Mouse (Mus musculus): ENCODE measurements around the gene Kcnk18. TPM values are rescaled to one million over a fixed set of nuclear protein-coding genes. Genes with fewer than 3 reads are reported as not detected.
A peak's percentile ranks its signal among the peaks of the same experiment; 100 is the strongest.

The Kcnk18 gene
- polyA plus RNA-seq, 1 experiment = not detected

DNA sequence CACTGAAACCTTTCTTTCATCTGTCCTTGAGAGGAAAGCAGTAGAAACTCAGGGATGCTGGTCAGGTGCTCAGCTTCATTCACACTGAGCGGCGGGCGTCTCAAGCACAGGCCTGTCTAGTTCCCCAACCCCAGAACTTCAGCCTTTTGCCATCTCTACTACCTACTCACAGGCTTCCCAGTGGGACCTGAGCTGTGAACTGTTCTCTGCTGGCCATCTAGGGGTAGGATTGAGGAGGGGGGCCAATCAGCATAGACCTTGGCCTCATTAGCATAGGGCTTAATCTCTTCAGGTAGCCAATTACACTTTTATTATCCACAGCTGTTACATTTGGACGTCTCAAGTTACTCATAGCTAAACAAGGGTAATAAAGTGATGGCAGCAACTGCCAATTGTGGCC lies 30.0 kb upstream of the Kcnk18 start:
- Histone ChIP-seq H3K27ac (ENCODE audit: insufficient read depth, low read depth, low read length) (no peak overlapping the region), H3K4me3 (ENCODE audit: insufficient read depth, low read depth, low read length) (no peak overlapping the region), H3K4me1 (ENCODE audit: control insufficient read depth, insufficient read depth, low read length) (peaks cover 3% of the 10 kb centered on the region)
- 77% methylated on average over 4 of the region's 4 CpGs for WGBS
- TF ChIP-seq POLR2A (IDR thresholded peaks at IDR 0.05; ENCODE audit: insufficient read depth, low read depth, low read length) (no peak), CTCF (IDR thresholded peaks at IDR 0.05; ENCODE audit: insufficient read depth, low read depth, low read length) (no peak)

DNA sequence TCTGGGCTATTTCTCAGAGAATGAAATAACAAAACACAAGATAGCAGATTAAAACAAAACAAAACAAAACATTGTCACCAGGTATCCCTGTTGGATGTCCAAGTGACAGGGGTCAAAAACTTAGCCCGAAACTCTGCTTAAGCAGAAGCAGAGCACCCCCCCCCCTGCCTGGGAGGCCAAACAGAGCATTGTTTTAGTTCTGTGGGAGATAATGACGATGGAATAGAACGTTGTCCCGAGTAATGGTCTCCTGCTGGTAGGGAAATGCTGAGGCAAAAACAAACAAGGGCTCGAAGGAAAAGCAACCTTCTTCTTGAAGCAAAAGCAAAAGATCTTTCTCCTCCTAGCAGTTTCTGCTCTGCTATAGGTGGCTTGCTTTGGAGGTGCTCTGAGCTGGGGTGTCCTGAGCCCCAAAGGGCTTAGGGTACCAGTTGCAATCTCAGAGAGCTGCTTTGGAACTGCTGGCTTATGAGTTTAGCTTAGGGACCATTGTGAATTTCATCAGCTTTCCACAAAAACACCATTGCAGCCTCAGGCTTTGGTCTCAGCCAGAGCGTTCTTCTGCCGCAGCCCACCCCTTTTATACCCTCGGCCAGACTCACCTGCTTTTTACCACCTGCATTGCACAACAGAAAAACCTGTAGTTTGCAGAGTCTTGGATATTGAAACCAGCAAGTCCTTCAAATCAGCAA lies 28.4 kb upstream of the Kcnk18 start:
- H3K4me3 ChIP-seq (ENCODE audit: insufficient read depth, low read depth, low read length) = no peak overlapping the region
- H3K27ac ChIP-seq (ENCODE audit: insufficient read depth, low read depth, low read length) = no peak overlapping the region
- TF ChIP-seq POLR2A (IDR thresholded peaks at IDR 0.05; ENCODE audit: insufficient read depth, low read depth, low read length) = no peak
- no peak for TF ChIP-seq CTCF (IDR thresholded peaks at IDR 0.05; ENCODE audit: insufficient read depth, low read depth, low read length)
- H3K4me1 ChIP-seq (ENCODE audit: control insufficient read depth, insufficient read depth, low read length) = peaks cover 7% of the 10 kb centered on the region
- 33% methylated on average over 8 of the region's 8 CpGs for WGBS

DNA sequence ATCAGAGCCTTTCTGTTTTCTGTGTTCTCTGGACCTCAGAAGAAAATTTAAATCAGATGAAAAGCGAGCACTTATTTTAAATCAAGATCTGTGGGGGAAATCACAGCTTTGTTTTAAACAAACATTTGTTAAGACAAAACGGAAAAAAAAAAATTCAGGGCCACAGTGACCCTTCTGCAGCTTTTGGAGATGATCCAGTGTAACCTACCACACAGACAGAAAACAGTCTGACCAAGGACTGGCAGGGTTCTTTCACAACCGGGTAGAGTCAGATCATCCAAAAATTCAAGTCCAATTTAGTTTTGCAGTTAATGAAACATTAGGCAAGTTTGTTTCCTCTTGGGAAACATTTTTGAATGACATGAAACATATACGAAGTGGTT lies 27.9 kb upstream of the Kcnk18 start:
- no peak for TF ChIP-seq CTCF (IDR thresholded peaks at IDR 0.05; ENCODE audit: insufficient read depth, low read depth, low read length)
- TF ChIP-seq POLR2A (IDR thresholded peaks at IDR 0.05; ENCODE audit: insufficient read depth, low read depth, low read length) = no peak
- Histone ChIP-seq H3K27ac (ENCODE audit: insufficient read depth, low read depth, low read length) (no peak overlapping the region), H3K4me3 (ENCODE audit: insufficient read depth, low read depth, low read length) (no peak overlapping the region), H3K4me1 (ENCODE audit: control insufficient read depth, insufficient read depth, low read length) (peaks cover 8% of the 10 kb centered on the region)
- WGBS = 41% methylated on average over 4 of the region's 4 CpGs

DNA sequence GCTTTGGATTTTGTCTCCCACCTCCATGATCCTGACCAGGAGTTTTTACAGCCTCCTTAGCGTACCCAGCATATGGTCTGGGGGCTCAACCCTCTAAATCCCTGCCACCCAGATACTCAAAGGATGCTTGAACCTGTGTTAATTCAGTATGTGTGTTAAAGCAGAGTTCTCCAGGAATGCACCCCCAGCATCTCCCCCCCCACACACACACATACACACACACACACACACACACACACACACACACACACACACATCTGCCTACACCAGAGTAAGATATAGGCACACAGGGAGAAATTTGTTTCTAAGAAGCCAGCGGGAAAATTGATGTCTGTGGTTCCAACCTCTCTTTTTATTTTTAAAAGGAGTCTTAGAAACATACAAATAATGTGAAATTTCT lies 26.5 kb upstream of the Kcnk18 start:
- TF ChIP-seq POLR2A (IDR thresholded peaks at IDR 0.05; ENCODE audit: insufficient read depth, low read depth, low read length) (no peak), CTCF (IDR thresholded peaks at IDR 0.05; ENCODE audit: insufficient read depth, low read depth, low read length) (no peak)
- 41% methylated on average over 2 of the region's 2 CpGs for WGBS
- peaks cover 9% of the 10 kb centered on the region for H3K4me1 ChIP-seq (ENCODE audit: control insufficient read depth, insufficient read depth, low read length)
- no peak overlapping the region for H3K4me3 ChIP-seq (ENCODE audit: insufficient read depth, low read depth, low read length)
- H3K27ac ChIP-seq (ENCODE audit: insufficient read depth, low read depth, low read length) = no peak overlapping the region

DNA sequence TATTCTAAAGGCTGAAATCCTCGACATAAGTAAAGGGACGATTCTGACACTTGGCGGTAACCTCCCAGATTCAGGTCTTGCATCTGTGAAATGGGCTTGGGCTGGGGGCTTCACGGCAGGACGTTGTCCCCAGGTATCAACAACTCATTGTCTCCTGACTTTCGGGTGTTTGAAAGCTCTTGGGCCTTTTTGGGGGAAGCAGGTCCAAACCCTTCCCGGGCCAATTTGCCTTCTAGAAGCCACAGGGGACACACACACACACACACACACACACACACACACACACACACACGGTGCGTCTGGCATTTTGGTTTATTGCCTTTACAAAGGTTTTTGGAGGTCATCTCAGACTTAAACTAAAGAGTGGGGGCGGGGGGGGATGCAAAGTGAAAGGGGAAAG lies 25.6 kb upstream of the Kcnk18 start:
- Histone ChIP-seq H3K27ac (ENCODE audit: insufficient read depth, low read depth, low read length) (no peak overlapping the region), H3K4me1 (ENCODE audit: control insufficient read depth, insufficient read depth, low read length) (peaks cover 9% of the 10 kb centered on the region), H3K4me3 (ENCODE audit: insufficient read depth, low read depth, low read length) (no peak overlapping the region)
- WGBS = 12% methylated on average over 10 of the region's 10 CpGs
- TF ChIP-seq CTCF (IDR thresholded peaks at IDR 0.05; ENCODE audit: insufficient read depth, low read depth, low read length) (no peak), POLR2A (IDR thresholded peaks at IDR 0.05; ENCODE audit: insufficient read depth, low read depth, low read length) (no peak)

DNA sequence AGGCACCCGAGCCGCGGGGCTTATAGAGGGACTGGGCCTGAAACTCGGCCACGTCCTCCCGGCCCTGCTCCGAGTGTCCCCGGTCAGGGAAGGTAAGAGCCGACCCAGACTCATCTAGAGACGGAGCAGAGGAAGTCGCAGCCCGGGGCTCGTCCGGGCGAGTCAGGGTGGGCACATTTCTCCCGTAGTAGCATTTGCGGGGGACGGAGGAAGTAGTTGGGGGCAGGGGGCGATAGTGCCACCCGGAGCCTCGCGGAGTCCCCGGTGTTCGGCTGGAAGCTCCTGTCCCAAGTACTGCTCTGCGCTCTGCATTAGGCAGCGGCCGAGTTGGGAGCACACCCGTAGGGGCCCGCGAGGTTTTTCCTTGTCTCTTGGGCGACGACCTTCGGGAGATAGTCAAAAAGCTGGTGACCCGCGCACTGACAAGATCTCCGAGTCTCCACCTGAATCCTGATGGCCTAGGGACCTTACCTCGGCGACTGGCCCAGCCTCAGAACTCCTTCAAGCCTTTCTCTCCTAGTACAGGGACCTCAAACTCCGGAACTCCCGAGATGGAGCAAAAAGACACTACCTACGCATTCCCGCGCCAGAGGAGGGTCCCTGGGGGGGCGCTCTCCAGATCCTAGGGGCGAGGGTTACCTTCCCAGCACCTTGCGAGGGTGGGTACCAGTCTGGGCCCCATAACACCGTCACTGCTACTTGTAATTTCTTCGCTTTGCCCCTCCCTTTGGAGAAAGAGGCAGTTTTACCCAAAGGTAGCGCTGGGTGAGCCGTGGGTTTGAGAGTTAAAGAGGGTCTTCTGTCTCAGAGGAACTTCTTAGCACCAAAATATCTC lies 24.8 kb upstream of the Kcnk18 start:
- peak overlapping the region; percentile 19 for H3K4me3 ChIP-seq (ENCODE audit: insufficient read depth, low read depth, low read length)
- WGBS = 16% methylated on average over 50 of the region's 50 CpGs
- TF ChIP-seq POLR2A (IDR thresholded peaks at IDR 0.05; ENCODE audit: insufficient read depth, low read depth, low read length) (no peak), CTCF (IDR thresholded peaks at IDR 0.05; ENCODE audit: insufficient read depth, low read depth, low read length) (no peak)
- no peak overlapping the region for H3K27ac ChIP-seq (ENCODE audit: insufficient read depth, low read depth, low read length)
- H3K4me1 ChIP-seq (ENCODE audit: control insufficient read depth, insufficient read depth, low read length) = peaks cover 9% of the 10 kb centered on the region

DNA sequence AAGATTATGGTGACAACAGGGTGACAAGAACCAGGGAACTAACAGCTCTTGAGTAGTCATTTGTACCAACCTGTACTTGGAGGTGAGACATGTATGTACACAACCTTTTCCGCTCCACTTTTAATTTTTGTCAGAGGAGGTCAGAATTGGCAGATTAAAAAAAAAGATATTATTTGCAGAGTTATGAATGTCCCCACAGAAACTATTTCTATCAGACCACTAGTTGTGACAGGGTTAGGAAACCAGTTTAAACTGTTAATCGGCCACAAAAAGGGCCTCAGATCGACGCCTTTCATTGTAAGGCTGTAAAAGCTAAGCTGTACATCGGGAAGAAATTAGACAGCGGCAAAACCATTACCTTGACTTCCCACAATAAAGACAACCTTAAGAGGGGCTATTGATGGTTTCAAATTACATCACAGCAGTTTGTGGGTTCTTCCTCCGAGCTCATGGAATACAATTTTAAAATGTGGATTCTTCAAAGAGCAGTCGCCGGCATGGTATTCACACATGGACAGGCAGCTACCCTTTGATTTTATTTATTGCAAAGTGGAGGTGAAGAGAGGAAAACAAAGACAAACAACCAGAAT lies 23.7 kb upstream of the Kcnk18 start:
- H3K4me3 ChIP-seq (ENCODE audit: insufficient read depth, low read depth, low read length) = no peak overlapping the region
- no peak overlapping the region for H3K27ac ChIP-seq (ENCODE audit: insufficient read depth, low read depth, low read length)
- WGBS = 57% methylated on average over 9 of the region's 9 CpGs
- peaks cover 9% of the 10 kb centered on the region for H3K4me1 ChIP-seq (ENCODE audit: control insufficient read depth, insufficient read depth, low read length)
- TF ChIP-seq CTCF (IDR thresholded peaks at IDR 0.05; ENCODE audit: insufficient read depth, low read depth, low read length) = no peak
- TF ChIP-seq POLR2A (IDR thresholded peaks at IDR 0.05; ENCODE audit: insufficient read depth, low read depth, low read length) = no peak

DNA sequence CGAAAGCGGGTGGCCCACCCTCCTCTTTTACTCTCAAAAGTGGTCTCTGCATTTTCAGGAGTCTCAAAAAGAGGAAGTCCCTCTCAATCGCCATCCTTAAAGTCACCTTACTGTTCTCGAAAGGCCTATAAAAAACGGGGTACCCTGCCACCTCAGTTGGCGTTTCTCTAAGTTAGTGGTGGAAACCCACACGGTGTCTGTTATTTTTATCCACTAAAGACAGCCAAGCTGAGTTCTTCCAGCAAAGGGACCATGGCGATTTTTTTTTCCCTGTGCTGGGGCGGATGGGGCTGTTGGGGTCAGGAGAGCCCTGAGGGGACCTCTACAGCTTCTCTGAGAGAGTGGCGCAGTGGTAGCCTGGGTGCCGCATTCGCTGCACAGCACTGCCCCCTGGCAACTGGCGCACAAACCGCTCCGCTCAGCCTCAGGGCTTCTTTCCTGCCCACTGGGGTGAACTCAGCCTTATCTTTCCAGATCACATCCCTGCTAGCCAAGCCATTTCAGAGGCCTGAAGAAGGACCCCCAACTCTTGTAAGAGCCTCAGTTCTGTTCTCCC lies 22.8 kb upstream of the Kcnk18 start:
- WGBS = 22% methylated on average over 15 of the region's 15 CpGs

DNA sequence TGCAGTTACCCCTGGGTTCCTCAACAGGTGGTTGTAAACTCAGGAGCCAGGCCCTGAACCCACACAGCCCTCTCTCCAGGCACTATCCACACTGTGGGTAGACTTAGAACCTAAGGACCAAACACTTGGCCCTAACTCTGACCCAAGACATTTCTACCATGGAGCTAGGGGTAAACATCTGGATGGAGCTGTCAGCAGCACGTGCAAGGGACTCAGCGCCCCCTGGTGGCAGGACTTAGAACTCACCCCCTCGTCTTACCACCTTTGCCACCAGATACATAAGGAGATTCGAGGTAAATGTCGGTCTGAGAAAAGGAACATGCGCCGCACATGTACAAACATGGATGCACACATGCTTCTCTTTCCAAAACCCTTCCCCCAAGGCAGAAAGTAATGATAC lies 20.9 kb upstream of the Kcnk18 start:
- peak; percentile 51 for TF ChIP-seq CTCF (IDR thresholded peaks at IDR 0.05; ENCODE audit: insufficient read depth, low read depth, low read length)
- TF ChIP-seq POLR2A (IDR thresholded peaks at IDR 0.05; ENCODE audit: insufficient read depth, low read depth, low read length) = no peak

More for the DNA sequence above, 22.8 kb upstream of the Kcnk18 start:
- TF ChIP-seq CTCF (IDR thresholded peaks at IDR 0.05; ENCODE audit: insufficient read depth, low read depth, low read length) (peak; percentile 60), POLR2A (IDR thresholded peaks at IDR 0.05; ENCODE audit: insufficient read depth, low read depth, low read length) (no peak)
- peaks cover 9% of the 10 kb centered on the region for H3K4me1 ChIP-seq (ENCODE audit: control insufficient read depth, insufficient read depth, low read length)
- H3K4me3 ChIP-seq (ENCODE audit: insufficient read depth, low read depth, low read length) = no peak overlapping the region
- H3K27ac ChIP-seq (ENCODE audit: insufficient read depth, low read depth, low read length) = no peak overlapping the region

More for the DNA sequence above, 20.9 kb upstream of the Kcnk18 start:
- WGBS = 51% methylated on average over 7 of the region's 7 CpGs
- Histone ChIP-seq H3K4me1 (ENCODE audit: control insufficient read depth, insufficient read depth, low read length) (peaks cover 9% of the 10 kb centered on the region), H3K4me3 (ENCODE audit: insufficient read depth, low read depth, low read length) (no peak overlapping the region), H3K27ac (ENCODE audit: insufficient read depth, low read depth, low read length) (no peak overlapping the region)

All from olfactory bulb, adult 2 months (tissue).